Mouse (Mus musculus): ENCODE results near the gene Uevld. TPM values are rescaled to one million over a fixed set of nuclear protein-coding genes. Genes with fewer than 3 reads are reported as not detected.
"Not testable (repeated sequence)": the region's sequence is repeated elsewhere in the genome, so short reads cannot be mapped to it uniquely, and the experiment has no call there.

Gene Uevld
- polyA plus RNA-seq, 2 experiments: 3.9 to 6.4 TPM

DNA sequence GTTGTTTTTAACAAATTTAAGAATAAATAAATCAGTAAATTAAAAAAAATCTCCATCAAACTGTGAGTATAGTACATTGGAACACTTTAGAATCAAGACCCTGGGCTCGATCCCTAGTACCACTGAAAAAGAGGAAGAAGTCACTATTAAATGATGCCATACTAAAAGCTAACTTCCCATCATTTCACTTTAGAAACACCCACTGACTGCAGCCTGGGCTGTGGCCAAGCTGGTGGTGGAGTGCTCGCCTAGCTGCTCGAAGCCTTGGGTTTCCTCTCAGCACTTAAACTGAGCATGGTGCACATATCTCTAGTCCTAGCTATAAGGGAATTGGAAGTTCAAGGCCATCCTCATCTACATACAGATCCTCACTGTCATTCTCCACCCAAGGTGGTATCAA is 47.1 kb downstream of the Uevld start:
- Histone ChIP-seq H3K27me3 (ENCODE audit: control insufficient read depth, insufficient read depth, low read length) (no peaks in the 10 kb centered on the region), H3K27ac (no peak overlapping the region), H3K4me1 (replicated peaks; ENCODE audit: control insufficient read depth in 2 of 2, insufficient read depth in 2 of 2, low read length in 1 of 2) (no peaks in the 10 kb centered on the region; a peak in 1 of 4 replicates), H3K9ac (replicated peaks) (no peak overlapping the region), H3K36me3 (replicated peaks; ENCODE audit: control insufficient read depth, insufficient read depth, low read depth) (peaks cover 40% of the 10 kb centered on the region), H3K9me3 (ENCODE audit: control insufficient read depth, low read length) (no peaks in the 10 kb centered on the region), H3K4me2 (ENCODE audit: low read depth) (no peak overlapping the region), H3K4me3 (ENCODE audit: insufficient read depth in 1 of 2, low read depth in 2 of 2, low read length in 2 of 2) (no peak overlapping the region)
- DNase-seq (ENCODE audit: low read depth in 3 of 3, low spot score in 3 of 3) (no peak), ATAC-seq (ENCODE audit: insufficient read depth) (no peak)
- WGBS (ENCODE audit: insufficient replicate concordance): 78% methylated on average over 3 of the region's 3 CpGs
- TF ChIP-seq EP300 (IDR thresholded peaks at IDR 0.05; ENCODE audit: low read depth) (no peak), CTCF (IDR thresholded peaks at IDR 0.05; ENCODE audit: low read depth) (no peak)

DNA sequence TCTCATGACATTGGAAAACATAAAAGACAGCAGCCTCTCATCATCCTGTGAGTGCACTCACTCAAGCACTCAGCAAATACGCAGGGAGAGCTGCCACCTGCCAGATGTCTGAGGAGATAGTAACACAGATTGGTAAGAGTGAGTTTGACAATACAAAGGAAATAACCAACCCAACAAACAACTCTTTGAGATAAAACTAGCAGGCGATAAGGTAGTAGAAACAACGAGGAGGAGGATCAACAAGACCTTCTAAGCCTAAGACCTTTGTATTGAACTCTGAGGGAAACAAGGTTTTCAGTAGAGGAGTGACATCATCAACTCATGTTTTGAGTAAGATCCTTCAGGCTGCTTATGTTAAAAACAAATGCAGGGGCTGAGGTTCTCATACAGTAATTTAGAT is 59.0 kb downstream of the Uevld start:
- TF ChIP-seq EP300 (IDR thresholded peaks at IDR 0.05; ENCODE audit: low read depth) (no peak), CTCF (IDR thresholded peaks at IDR 0.05; ENCODE audit: low read depth) (no peak)
- 29% methylated on average over 3 of the region's 3 CpGs for WGBS (ENCODE audit: insufficient replicate concordance)

DNA sequence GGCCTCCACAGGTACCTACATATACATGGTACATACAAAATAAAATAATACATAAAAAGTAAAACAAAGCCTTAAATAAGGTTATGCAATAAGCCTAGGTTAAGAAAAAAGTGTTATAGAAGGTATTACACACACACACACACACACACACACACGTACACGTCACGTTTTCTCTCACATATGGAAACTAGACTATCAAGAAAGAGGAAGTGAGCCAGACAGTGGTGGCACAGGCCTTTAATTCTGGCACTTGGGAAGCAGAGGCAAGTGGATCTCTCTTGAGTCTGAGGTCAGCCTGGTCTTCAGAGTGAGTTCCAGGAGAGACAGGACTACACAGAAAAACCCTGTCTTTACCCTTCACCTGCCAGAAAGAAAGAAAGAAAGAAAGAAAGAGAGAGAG is 62.8 kb downstream of the Uevld start:
- 57% methylated on average over 3 of the region's 3 CpGs for WGBS (ENCODE audit: insufficient replicate concordance)
- H3K4me3 ChIP-seq (ENCODE audit: insufficient read depth in 1 of 2, low read depth in 2 of 2, low read length in 2 of 2): no peak overlapping the region
- DNase-seq (ENCODE audit: low read depth in 3 of 3, low spot score in 3 of 3): no peak
- H3K36me3 ChIP-seq (replicated peaks; ENCODE audit: control insufficient read depth, insufficient read depth, low read depth): peaks cover 22% of the 10 kb centered on the region
- no peak overlapping the region for H3K9ac ChIP-seq (replicated peaks)
- no peak overlapping the region for H3K27ac ChIP-seq
- H3K9me3 ChIP-seq (ENCODE audit: control insufficient read depth, low read length): no peaks in the 10 kb centered on the region
- no peak overlapping the region for H3K4me2 ChIP-seq (ENCODE audit: low read depth)
- ATAC-seq (ENCODE audit: insufficient read depth): no peak
- no peaks in the 10 kb centered on the region for H3K27me3 ChIP-seq (ENCODE audit: control insufficient read depth, insufficient read depth, low read length)
- no peaks in the 10 kb centered on the region for H3K4me1 ChIP-seq (replicated peaks; ENCODE audit: control insufficient read depth in 2 of 2, insufficient read depth in 2 of 2, low read length in 1 of 2)
- no peak for TF ChIP-seq EP300 (IDR thresholded peaks at IDR 0.05; ENCODE audit: low read depth)
- no peak for TF ChIP-seq CTCF (IDR thresholded peaks at IDR 0.05; ENCODE audit: low read depth)

More for the DNA sequence above, 59.0 kb downstream of the Uevld start:
- H3K36me3 ChIP-seq (replicated peaks; ENCODE audit: control insufficient read depth, insufficient read depth, low read depth): peaks cover 15% of the 10 kb centered on the region
- H3K9me3 ChIP-seq (ENCODE audit: control insufficient read depth, low read length): no peaks in the 10 kb centered on the region
- no peak overlapping the region for H3K4me3 ChIP-seq (ENCODE audit: insufficient read depth in 1 of 2, low read depth in 2 of 2, low read length in 2 of 2)
- H3K27me3 ChIP-seq (ENCODE audit: control insufficient read depth, insufficient read depth, low read length): no peaks in the 10 kb centered on the region
- no peak for DNase-seq (ENCODE audit: low read depth in 3 of 3, low spot score in 3 of 3)
- no peak overlapping the region for H3K9ac ChIP-seq (replicated peaks)
- ATAC-seq (ENCODE audit: insufficient read depth): no peak
- H3K4me2 ChIP-seq (ENCODE audit: low read depth): no peak overlapping the region
- H3K27ac ChIP-seq: no peak overlapping the region
- no peaks in the 10 kb centered on the region for H3K4me1 ChIP-seq (replicated peaks; ENCODE audit: control insufficient read depth in 2 of 2, insufficient read depth in 2 of 2, low read length in 1 of 2)

DNA sequence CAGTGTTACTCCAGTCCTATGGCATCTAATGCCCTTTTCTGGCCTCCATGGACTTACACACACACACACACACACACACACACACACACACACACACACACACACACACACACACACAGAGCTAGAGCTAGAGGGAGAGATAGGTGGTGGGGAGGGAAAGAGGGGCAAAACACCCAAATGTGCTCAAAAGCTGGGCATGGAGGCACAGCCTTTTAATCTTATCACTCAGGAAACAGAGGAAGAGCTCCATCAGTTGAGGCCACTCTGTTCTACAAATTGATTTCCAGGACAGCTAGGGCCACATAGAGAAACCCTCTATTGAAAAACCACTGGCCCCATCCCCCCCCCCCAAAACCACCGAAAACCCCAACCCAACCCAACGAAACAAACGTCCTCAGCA is 75.0 kb downstream of the Uevld start:
- 8% methylated on average over 3 of the region's 3 CpGs for WGBS (ENCODE audit: insufficient replicate concordance)
- Histone ChIP-seq H3K27me3 (ENCODE audit: control insufficient read depth, insufficient read depth, low read length) (no peaks in the 10 kb centered on the region), H3K4me1 (replicated peaks; ENCODE audit: control insufficient read depth in 2 of 2, insufficient read depth in 2 of 2, low read length in 1 of 2) (peaks cover 0 to 16% of the 10 kb centered on the region in 2 experiments; a peak in 2 of 4 replicates), H3K4me2 (ENCODE audit: low read depth) (no peak overlapping the region), H3K27ac (no peak overlapping the region), H3K36me3 (replicated peaks; ENCODE audit: control insufficient read depth, insufficient read depth, low read depth) (no peaks in the 10 kb centered on the region; the same call in 1 of the 2 replicates), H3K9ac (replicated peaks) (no peak overlapping the region), H3K4me3 (ENCODE audit: insufficient read depth in 1 of 2, low read depth in 2 of 2, low read length in 2 of 2) (no peak overlapping the region), H3K9me3 (ENCODE audit: control insufficient read depth, low read length) (no peaks in the 10 kb centered on the region)
- TF ChIP-seq EP300 (IDR thresholded peaks at IDR 0.05; ENCODE audit: low read depth): no peak
- TF ChIP-seq CTCF (IDR thresholded peaks at IDR 0.05; ENCODE audit: low read depth): no peak
- no peak for DNase-seq (ENCODE audit: low read depth in 3 of 3, low spot score in 3 of 3)
- peak; percentile 61; the same call in 1 of the 2 replicates for ATAC-seq (ENCODE audit: insufficient read depth)

DNA sequence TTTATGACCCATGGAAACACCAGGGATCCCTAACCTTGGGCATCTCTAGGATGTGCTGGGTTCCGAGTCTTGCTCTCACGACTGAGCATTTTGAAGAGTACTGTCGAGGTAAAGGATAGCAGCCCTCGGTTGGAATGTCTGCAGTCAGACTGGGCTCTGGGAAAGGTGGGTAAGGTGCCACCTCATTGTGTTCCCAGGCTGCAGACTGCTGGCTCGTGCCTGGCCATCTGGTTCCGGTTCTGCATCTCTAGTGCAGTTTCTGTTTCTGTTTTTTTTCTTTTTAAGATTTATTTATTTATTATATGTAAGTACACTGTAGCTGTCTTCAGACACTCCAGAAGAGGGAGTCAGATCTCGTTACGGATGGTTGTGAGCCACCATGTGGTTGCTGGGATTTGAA is 76.4 kb downstream of the Uevld start:
- ATAC-seq (ENCODE audit: insufficient read depth); H3K27me3 ChIP-seq (ENCODE audit: control insufficient read depth, insufficient read depth, low read length); H3K4me2 ChIP-seq (ENCODE audit: low read depth); H3K9me3 ChIP-seq (ENCODE audit: control insufficient read depth, low read length); H3K9ac ChIP-seq (replicated peaks); H3K36me3 ChIP-seq (replicated peaks; ENCODE audit: control insufficient read depth, insufficient read depth, low read depth); DNase-seq (ENCODE audit: low read depth in 3 of 3, low spot score in 3 of 3); H3K4me3 ChIP-seq (ENCODE audit: insufficient read depth in 1 of 2, low read depth in 2 of 2, low read length in 2 of 2); H3K27ac ChIP-seq: not testable (repeated sequence)
- WGBS (ENCODE audit: insufficient replicate concordance): 67% methylated on average over 6 of the region's 8 CpGs
- peaks cover 0 to 24% of the 10 kb centered on the region in 2 experiments; a peak in 2 of 4 replicates for H3K4me1 ChIP-seq (replicated peaks; ENCODE audit: control insufficient read depth in 2 of 2, insufficient read depth in 2 of 2, low read length in 1 of 2)

All from liver, embryonic 14.5 days (tissue).